Mouse (Mus musculus): Measurements from ENCODE around the gene Mapk14. TPM values are rescaled to one million over a fixed set of nuclear protein-coding genes. Genes with fewer than 3 reads are reported as not detected.
A peak's percentile ranks its signal among the peaks of the same experiment; 100 is the strongest.

Mapk14 gene
- total and polyA plus RNA-seq, 3 experiments: 50.1 to 52.8 (median 51.3) TPM

GRCm38 (mm10) chr17:28687354-28687753, 3.8 kb upstream of the Mapk14 start:
- peaks cover 3% of the 10 kb centered on the region; the same call in 1 of the 2 replicates for H3K79me2 ChIP-seq (replicated peaks; ENCODE audit: control insufficient read depth, insufficient read depth, low read length)
- no peak overlapping the region for H3K9ac ChIP-seq (ENCODE audit: low read depth, low read length)
- no peak overlapping the region for H3K27ac ChIP-seq
- 49% methylated on average over 4 of the region's 4 CpGs for WGBS
- TF ChIP-seq EP300 (IDR thresholded peaks at IDR 0.05; ENCODE audit: insufficient read depth, low read depth, low read length) (no peak), CTCF (IDR thresholded peaks at IDR 0.05) (no peak), POLR2A (IDR thresholded peaks at IDR 0.05; ENCODE audit: insufficient read depth, low read depth, low read length) (no peak)
- no peaks in the 10 kb centered on the region for H3K36me3 ChIP-seq (ENCODE audit: control insufficient read depth, insufficient read depth, low read length)
- H3K27me3 ChIP-seq (ENCODE audit: control insufficient read depth, insufficient read depth, low read length): no peaks in the 10 kb centered on the region
- H3K4me1 ChIP-seq (ENCODE audit: control insufficient read depth, insufficient read depth, low read length): peaks cover 2% of the 10 kb centered on the region; the same call in 1 of the 2 replicates
- DNase-seq: no peak
- H3K4me3 ChIP-seq: no peak overlapping the region
- intact Hi-C loops (cut with DNase I): no loop called here

GRCm38 (mm10) chr17:28689586-28690283, 1.4 kb upstream of the Mapk14 start, which contains the start of gene Slc26a8:
Slc26a8 (minus strand) TSS chr17:28690233.
- Histone ChIP-seq H3K27ac (peak within 1 kb of the TSS; percentile 79), H3K79me2 (replicated peaks; ENCODE audit: control insufficient read depth, insufficient read depth, low read length) (peaks cover 3% of the 10 kb centered on the region; the same call in 1 of the 2 replicates), H3K36me3 (ENCODE audit: control insufficient read depth, insufficient read depth, low read length) (peaks cover 7% of the 10 kb centered on the region), H3K4me1 (ENCODE audit: control insufficient read depth, insufficient read depth, low read length) (peaks cover 7% of the 10 kb centered on the region), H3K9ac (ENCODE audit: low read depth, low read length) (peak within 1 kb of the TSS; percentile 40), H3K27me3 (ENCODE audit: control insufficient read depth, insufficient read depth, low read length) (no peaks in the 10 kb centered on the region), H3K4me3 (peak within 1 kb of the TSS; percentile 42)
- no peak for TF ChIP-seq POLR2A (IDR thresholded peaks at IDR 0.05; ENCODE audit: insufficient read depth, low read depth, low read length)
- no peak for TF ChIP-seq EP300 (IDR thresholded peaks at IDR 0.05; ENCODE audit: insufficient read depth, low read depth, low read length)
- TF ChIP-seq CTCF (IDR thresholded peaks at IDR 0.05): no peak
- no peak for DNase-seq
- intact Hi-C loops (cut with DNase I): loop anchor here (2.0 to 5.0 kb wide), 5 partner anchors 58 to 343 kb away; partner anchors contain the start of genes Srpk1 and Srsf3
- 16% methylated on average over 40 of the region's 40 CpGs for WGBS

- Histone ChIP-seq H3K27ac (peak overlapping the region; percentile 94), H3K9ac (ENCODE audit: low read depth, low read length) (peak overlapping the region; percentile 97), H3K4me3 (peak overlapping the region; percentile 98), H3K79me2 (replicated peaks; ENCODE audit: control insufficient read depth, insufficient read depth, low read length) (peaks cover 5% of the 10 kb centered on the region), H3K27me3 (ENCODE audit: control insufficient read depth, insufficient read depth, low read length) (no peaks in the 10 kb centered on the region), H3K36me3 (ENCODE audit: control insufficient read depth, insufficient read depth, low read length) (peaks cover 24% of the 10 kb centered on the region), H3K4me1 (ENCODE audit: control insufficient read depth, insufficient read depth, low read length) (peaks cover 13% of the 10 kb centered on the region)
- peak; percentile 71 to 77 for DNase-seq
- intact Hi-C loops (cut with DNase I): loop anchor here (2.0 to 5.0 kb wide), 7 partner anchors 19 to 340 kb away; partner anchors contain the start of genes Brpf3, Srpk1 and Srsf3
- TF ChIP-seq CTCF (IDR thresholded peaks at IDR 0.05): peak; percentile 49
- no peak for TF ChIP-seq EP300 (IDR thresholded peaks at IDR 0.05; ENCODE audit: insufficient read depth, low read depth, low read length)
- WGBS: under 1% methylated on average over 53 of the region's 53 CpGs
Observed at GRCm38 (mm10) chr17:28691687-28692340, 685 bp downstream of the Mapk14 start.

GRCm38 (mm10) chr17:28692341-28692710, 1.2 kb downstream of the Mapk14 start:
- H3K36me3 ChIP-seq (ENCODE audit: control insufficient read depth, insufficient read depth, low read length): peaks cover 28% of the 10 kb centered on the region
- DNase-seq: peak; percentile 55 to 73
- H3K79me2 ChIP-seq (replicated peaks; ENCODE audit: control insufficient read depth, insufficient read depth, low read length): peaks cover 5% of the 10 kb centered on the region
- peaks cover 17% of the 10 kb centered on the region for H3K4me1 ChIP-seq (ENCODE audit: control insufficient read depth, insufficient read depth, low read length)
- H3K27ac ChIP-seq: peak overlapping the region; percentile 94
- no peak for TF ChIP-seq CTCF (IDR thresholded peaks at IDR 0.05)
- TF ChIP-seq POLR2A (IDR thresholded peaks at IDR 0.05; ENCODE audit: insufficient read depth, low read depth, low read length): peak; percentile 28; the same call in 1 of the 2 replicates
- H3K9ac ChIP-seq (ENCODE audit: low read depth, low read length): peak overlapping the region; percentile 97
- no peaks in the 10 kb centered on the region for H3K27me3 ChIP-seq (ENCODE audit: control insufficient read depth, insufficient read depth, low read length)
- peak overlapping the region; percentile 98 for H3K4me3 ChIP-seq
- intact Hi-C loops (cut with DNase I): loop anchor here (2.0 to 5.0 kb wide), 6 partner anchors 18 to 340 kb away; partner anchors contain the start of genes Brpf3, Srpk1 and Srsf3
- WGBS: under 1% methylated on average over 18 of the region's 18 CpGs

- Histone ChIP-seq H3K4me1 (ENCODE audit: control insufficient read depth, insufficient read depth, low read length) (peaks cover 23% of the 10 kb centered on the region), H3K4me3 (peak overlapping the region; percentile 98; the same call in 1 of the 2 replicates), H3K9ac (ENCODE audit: low read depth, low read length) (no peak overlapping the region), H3K79me2 (replicated peaks; ENCODE audit: control insufficient read depth, insufficient read depth, low read length) (peaks cover 5% of the 10 kb centered on the region), H3K36me3 (ENCODE audit: control insufficient read depth, insufficient read depth, low read length) (peaks cover 34% of the 10 kb centered on the region), H3K27me3 (ENCODE audit: control insufficient read depth, insufficient read depth, low read length) (no peaks in the 10 kb centered on the region), H3K27ac (peak overlapping the region; percentile 94)
- intact Hi-C loops (cut with DNase I): loop anchor here (2.0 to 5.0 kb wide), 6 partner anchors 18 to 339 kb away; partner anchors contain the start of genes Brpf3, Srpk1 and Srsf3
- no peak for DNase-seq
- WGBS: 16% methylated on average over 3 of the region's 3 CpGs
- TF ChIP-seq CTCF (IDR thresholded peaks at IDR 0.05): no peak
- no peak for TF ChIP-seq POLR2A (IDR thresholded peaks at IDR 0.05; ENCODE audit: insufficient read depth, low read depth, low read length)
- no peak for TF ChIP-seq EP300 (IDR thresholded peaks at IDR 0.05; ENCODE audit: insufficient read depth, low read depth, low read length)
Observed at GRCm38 (mm10) chr17:28693086-28693485, 2.0 kb downstream of the Mapk14 start.
